Mouse (Mus musculus): ENCODE data around the gene Arrdc5.

- TF ChIP-seq USF1 (IDR thresholded peaks at IDR 0.05; ENCODE audit: low read depth), result no peak
- TF ChIP-seq MAX (IDR thresholded peaks at IDR 0.05), result no peak
- TF ChIP-seq CTCF (IDR thresholded peaks at IDR 0.05; ENCODE audit: control insufficient read depth, insufficient read depth, insufficient read length), result peak; percentile 2
- no peak for TF ChIP-seq CEBPB (IDR thresholded peaks at IDR 0.05; ENCODE audit: low read depth)
Measured at GRCm38 (mm10) chr17:56338909-56339308, 38.8 kb upstream of the Arrdc5 start.
